Mouse (Mus musculus): Measurements from ENCODE around the gene Mfap4.

Mfap4 gene

GRCm38 (mm10) chr11:61484613-61485540, at the start of gene Mfap4:
Gene Mfap4, plus strand, starts transcription at chr11:61485431.
- in situ Hi-C loops (cut with MboI) = no loop called here

DNA sequence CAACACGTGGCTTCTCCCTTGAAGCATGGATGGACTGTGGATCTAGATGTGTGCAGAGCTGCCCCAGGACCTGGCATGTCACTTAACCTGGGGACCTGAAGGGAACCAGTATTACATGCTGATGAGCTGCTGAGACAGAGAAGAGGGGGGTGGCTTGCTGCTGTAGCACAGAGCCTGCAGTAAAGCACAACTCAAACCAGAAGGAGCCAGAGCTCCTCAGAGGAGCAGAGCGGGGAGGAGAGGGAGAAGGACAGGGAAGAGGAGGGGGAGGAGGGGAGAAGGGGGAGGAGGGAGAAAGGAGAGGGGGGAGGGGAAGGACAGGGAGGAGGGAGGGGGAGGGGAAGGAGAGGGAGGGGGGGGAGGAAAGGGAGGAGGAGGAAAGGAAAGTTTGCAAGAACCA, 48.9 kb upstream of the Mfap4 start:
- in situ Hi-C loops (cut with MboI) = no loop called here

GRCm38 (mm10) chr11:61439170-61439569, 46.1 kb upstream of the Mfap4 start:
- in situ Hi-C loops (cut with MboI) = no loop called here

GRCm38 (mm10) chr11:61440416-61440815, 44.8 kb upstream of the Mfap4 start:
- in situ Hi-C loops (cut with MboI) = no loop called here

GRCm38 (mm10) chr11:61441670-61442069, 43.6 kb upstream of the Mfap4 start:
- in situ Hi-C loops (cut with MboI) = no loop called here

GRCm38 (mm10) chr11:61443807-61444206, 41.4 kb upstream of the Mfap4 start:
- in situ Hi-C loops (cut with MboI) = no loop called here

GRCm38 (mm10) chr11:61447296-61447695, 37.9 kb upstream of the Mfap4 start:
- in situ Hi-C loops (cut with MboI) = no loop called here

GRCm38 (mm10) chr11:61448041-61448440, 37.2 kb upstream of the Mfap4 start:
- in situ Hi-C loops (cut with MboI) = no loop called here

DNA sequence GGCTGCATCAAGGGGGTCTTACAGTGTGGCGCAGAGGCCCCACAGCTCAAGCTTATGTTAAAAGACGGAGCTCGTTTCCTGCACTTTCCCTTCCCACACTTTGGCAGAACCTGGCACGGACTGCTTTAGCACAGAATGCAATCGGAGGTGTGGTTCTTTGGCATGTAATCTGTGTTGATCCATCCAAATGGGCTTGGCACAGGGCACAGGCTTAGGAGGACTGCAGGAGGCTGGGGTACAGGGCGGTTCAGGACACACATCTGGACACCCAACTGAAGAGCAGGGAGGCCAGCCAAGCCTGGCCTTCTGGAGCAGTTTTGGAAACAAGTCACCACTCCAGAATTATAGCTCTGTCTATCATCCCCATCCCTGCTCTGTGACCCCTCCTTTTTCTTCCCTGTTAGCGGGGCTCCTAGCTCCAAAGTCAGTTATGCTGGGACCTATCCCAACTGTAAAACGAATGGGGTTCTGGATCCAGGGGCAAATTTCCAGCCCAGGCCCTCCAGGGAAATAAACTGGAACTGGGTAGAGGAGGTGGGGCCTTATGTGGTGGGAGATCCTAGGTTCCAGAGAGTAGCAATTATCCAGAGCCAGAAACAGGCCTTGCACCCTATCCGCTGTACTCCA, 36.5 kb upstream of the Mfap4 start:
- in situ Hi-C loops (cut with MboI) = no loop called here

- in situ Hi-C loops (cut with MboI) = no loop called here
Measured at GRCm38 (mm10) chr11:61449499-61450292, 35.5 kb upstream of the Mfap4 start.

- in situ Hi-C loops (cut with MboI) = no loop called here
Measured at GRCm38 (mm10) chr11:61464071-61464470, 21.2 kb upstream of the Mfap4 start.

DNA sequence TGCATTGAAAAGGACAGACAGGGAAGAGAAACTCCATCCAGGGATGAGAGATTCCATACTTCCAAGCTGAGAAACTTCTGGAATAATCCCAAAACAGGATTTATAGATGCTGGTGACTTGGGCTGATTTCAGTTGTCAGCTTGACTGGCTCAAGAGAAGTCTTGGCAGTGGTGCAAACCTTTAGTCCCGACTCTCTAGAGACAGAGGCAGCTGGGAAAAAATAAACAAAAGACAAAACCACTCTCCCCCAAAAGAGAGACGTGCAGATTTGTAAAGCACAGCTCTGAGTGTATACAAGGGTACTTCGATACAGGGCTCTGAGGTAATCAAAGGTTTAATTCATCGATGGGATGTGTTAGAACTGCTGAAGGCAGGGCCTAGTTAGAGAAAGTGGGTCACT, 19.8 kb upstream of the Mfap4 start:
- in situ Hi-C loops (cut with MboI) = no loop called here

- in situ Hi-C loops (cut with MboI) = no loop called here
Measured at GRCm38 (mm10) chr11:61468534-61468933, 16.7 kb upstream of the Mfap4 start.

DNA sequence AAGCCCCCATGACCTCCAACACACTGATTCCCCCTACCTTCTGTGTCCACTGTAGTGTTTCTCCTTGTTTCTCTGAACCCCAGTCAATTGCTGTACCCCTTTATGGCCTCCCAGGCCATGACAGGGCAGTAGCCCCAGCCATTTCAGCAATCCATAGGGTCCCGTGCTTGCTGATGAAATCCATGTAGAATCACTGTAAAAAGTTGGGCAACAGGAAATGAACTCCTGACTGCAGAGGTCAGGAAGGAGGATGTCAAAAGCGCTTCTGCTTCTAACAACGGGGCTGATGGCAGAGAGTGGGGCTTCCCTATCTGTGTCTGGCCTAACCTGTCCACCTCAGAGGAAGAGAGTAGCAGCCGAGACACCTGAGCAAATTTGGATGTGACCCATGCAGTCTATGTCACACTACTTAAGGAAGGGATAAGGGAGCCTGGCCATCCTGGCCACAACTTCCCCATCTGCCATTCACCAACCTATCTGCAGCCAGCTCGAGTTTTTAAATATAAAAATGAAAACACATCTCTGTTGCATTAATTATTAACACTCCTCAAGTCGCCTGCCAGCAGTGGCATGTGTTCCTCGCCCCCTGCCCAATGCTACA, 15.8 kb upstream of the Mfap4 start:
- in situ Hi-C loops (cut with MboI) = no loop called here

DNA sequence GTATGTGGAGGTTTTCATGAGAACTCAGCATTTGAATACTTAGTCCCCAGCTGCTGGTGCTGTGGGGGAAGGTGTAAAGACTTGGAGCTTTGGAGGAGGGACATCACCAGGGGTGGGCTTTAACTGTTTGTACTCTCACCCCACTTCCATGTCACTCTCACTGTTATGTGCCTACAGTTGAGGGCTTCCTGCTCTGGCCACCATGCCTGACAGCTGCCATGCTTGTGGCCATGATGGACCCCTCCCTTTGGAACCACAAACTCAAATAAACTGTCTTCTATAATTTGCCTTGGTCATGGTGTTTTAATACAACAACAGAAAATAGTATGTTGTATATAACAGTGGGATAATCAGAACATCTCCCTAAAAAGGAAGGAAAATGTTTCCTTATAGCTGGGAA, 14.4 kb upstream of the Mfap4 start:
- in situ Hi-C loops (cut with MboI) = no loop called here

DNA sequence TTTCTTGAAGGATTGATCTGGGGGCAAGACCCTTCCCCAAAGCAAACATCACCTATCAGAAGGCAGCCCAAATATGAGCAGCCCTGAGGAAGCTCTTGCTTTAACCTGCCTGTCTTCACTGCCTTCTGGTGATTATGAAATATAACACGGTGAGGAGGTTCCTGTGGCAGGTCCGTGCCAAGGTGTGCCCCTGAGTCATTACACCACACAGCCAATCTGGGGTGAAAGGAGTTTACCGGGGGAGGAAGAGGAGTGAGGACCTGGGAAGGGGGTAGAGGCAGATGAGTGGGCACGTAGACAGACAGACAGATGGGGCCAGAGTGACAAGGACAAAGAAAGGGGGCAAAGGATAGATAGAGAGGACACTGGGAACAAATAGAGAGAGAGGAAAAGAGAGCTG, 11.6 kb upstream of the Mfap4 start:
- in situ Hi-C loops (cut with MboI) = no loop called here

GRCm38 (mm10) chr11:61476786-61477382, 8.3 kb upstream of the Mfap4 start:
- in situ Hi-C loops (cut with MboI) = no loop called here

DNA sequence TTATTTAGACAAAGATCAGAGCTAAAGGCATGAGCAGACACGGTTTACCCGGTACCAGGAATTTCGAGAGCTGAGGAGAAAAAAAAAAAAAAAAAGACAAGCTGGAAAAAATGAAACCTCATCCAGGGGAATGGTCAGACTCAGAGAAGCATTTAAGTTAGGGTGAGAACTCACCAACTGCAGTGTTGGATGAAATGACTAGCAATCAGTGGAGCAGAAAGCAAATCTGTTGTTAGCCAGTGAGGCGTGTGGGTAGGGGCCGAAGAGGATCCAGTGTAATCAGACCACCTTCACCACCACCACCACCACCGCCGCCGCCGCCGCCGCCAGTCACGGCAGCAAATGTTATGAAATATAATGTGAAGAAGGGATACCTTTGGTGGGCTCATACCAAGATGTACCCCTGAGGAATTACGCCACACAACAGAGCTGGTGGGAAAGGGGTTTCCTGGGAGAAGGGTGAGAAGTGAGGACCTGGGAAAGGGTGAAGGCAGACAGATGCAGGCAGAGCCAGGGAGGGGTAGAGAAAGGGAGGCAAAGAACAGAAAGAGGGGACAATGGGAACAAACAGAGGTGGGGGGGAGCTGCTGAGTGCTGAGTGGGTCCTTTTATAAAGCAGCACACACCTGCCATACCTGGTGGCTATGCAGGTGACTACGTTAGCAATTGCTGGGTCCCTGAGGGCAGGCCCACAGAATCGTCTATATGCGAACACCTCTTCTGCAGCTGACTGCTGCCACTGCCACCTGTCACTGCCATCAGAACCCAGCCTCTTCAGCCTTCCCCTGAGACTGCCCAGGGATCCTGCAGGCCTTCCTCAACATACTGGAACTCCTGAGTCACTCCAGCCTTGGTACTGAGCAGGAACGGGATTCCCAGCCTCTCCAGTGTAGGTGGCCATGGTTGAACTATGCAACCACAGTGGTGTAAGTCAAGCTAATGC, 7.4 kb upstream of the Mfap4 start:
- in situ Hi-C loops (cut with MboI) = no loop called here

DNA sequence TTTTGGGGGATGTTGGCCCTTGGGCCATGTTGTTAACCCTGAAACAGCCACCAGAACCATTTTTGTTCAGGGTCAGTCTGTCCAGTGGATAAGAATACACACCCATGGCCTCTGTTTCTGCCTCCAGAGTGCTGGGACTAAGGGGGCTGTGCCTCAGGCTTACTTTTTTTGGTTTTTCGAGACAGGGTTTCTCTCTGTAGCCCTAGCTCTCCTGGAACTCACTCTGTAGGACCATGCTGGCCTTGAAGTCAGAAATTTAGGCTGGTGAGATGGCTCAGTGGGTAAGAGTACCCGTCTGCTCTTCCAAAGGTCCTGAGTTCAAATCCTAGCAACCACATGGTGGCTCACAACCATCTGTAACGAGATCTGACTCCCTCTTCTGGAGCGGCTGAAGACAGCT, 6.4 kb upstream of the Mfap4 start:
- in situ Hi-C loops (cut with MboI) = no loop called here

GRCm38 (mm10) chr11:61481239-61482090, 3.8 kb upstream of the Mfap4 start:
- in situ Hi-C loops (cut with MboI) = no loop called here
